23 mouse cellular contexts compared by ENCODE assay signal in genomic region chr7:64053766-64054165, GRCm38 (mm10).
DNase-seq lines count a peak whose midpoint lies in the region; ATAC-seq and TF ChIP-seq lines count a peak whose summit lies in the region.
"Had no signal": no experiment of that assay in that cellular context is flagged by ENCODE, and none has a peak within 500 bp of the region (broad histone marks: within the 10 kb centered on the region; RNA-seq: fewer than 3 reads in every experiment).

No protein-coding gene starts in this region.

- intact Hi-C loops in gastrocnemius, adult 2 months (cut with DNase I), result no loop called here

- H3K4me1 ChIP-seq in kidney, postnatal 0 days (replicated peaks; ENCODE audit: insufficient read depth, low read length), result no peaks in the 10 kb centered on the region
- peaks cover 18% of the 10 kb centered on the region for H3K4me1 ChIP-seq in testis, adult 2 months (ENCODE audit: control insufficient read depth, insufficient read depth, low read length)

- H3K4me3 ChIP-seq in kidney, postnatal 0 days (replicated peaks; ENCODE audit: low read depth, low read length), result no peak overlapping the region
- peak overlapping the region; percentile 84 for H3K4me3 ChIP-seq in testis, adult 2 months (ENCODE audit: control insufficient read depth, low read depth, low read length)
- no peak overlapping the region for H3K4me3 ChIP-seq in gastrocnemius, adult 2 months
- H3K4me3 ChIP-seq: embryonic facial prominence, embryonic 13.5 days; forebrain, embryonic 15.5 days; hindbrain, embryonic 12.5 days; layer of hippocampus, adult 2 months; limb, embryonic 15.5 days; myocyte; stomach, embryonic 15.5 days had no signal

- no peaks in the 10 kb centered on the region for H3K36me3 ChIP-seq in kidney, postnatal 0 days (ENCODE audit: insufficient read depth, low read length)
- H3K36me3 ChIP-seq in testis, adult 2 months (ENCODE audit: control insufficient read depth, insufficient read depth, low read length), result no peaks in the 10 kb centered on the region
- H3K36me3 ChIP-seq: embryonic facial prominence, embryonic 13.5 days; forebrain, embryonic 15.5 days; hindbrain, embryonic 12.5 days; limb, embryonic 15.5 days; stomach, embryonic 15.5 days had no signal

- peak; percentile 55; the same call in 1 of the 2 replicates for ATAC-seq in kidney, postnatal 0 days (replicated peaks; ENCODE audit: low FRiP score, low read depth)
- ATAC-seq: forebrain, embryonic 15.5 days had no signal

- no peak overlapping the region for H3K27ac ChIP-seq in kidney, postnatal 0 days
- peak overlapping the region; percentile 9; the same call in 1 of the 2 replicates for H3K27ac ChIP-seq in testis, adult 2 months (ENCODE audit: control insufficient read depth, insufficient read depth, low read depth, low read length)
- H3K27ac ChIP-seq in gastrocnemius, adult 2 months, result no peak overlapping the region
- H3K27ac ChIP-seq: embryonic facial prominence, embryonic 13.5 days; forebrain, embryonic 15.5 days; hindbrain, embryonic 12.5 days; layer of hippocampus, adult 2 months; limb, embryonic 15.5 days; stomach, embryonic 15.5 days had no signal

- H3K27me3 ChIP-seq in kidney, postnatal 0 days (ENCODE audit: insufficient read depth, low read length), result no peaks in the 10 kb centered on the region
- no peaks in the 10 kb centered on the region for H3K27me3 ChIP-seq in testis, adult 2 months (ENCODE audit: control insufficient read depth, insufficient read depth, low read length)
- H3K27me3 ChIP-seq: embryonic facial prominence, embryonic 13.5 days; forebrain, embryonic 15.5 days; hindbrain, embryonic 12.5 days; limb, embryonic 15.5 days; stomach, embryonic 15.5 days had no signal

- DNase-seq in kidney, postnatal 0 days (ENCODE audit: low spot score), result no peak
- DNase-seq in kidney, adult 9 months, result no peak
- no peak for DNase-seq in testis, postnatal 10 days (ENCODE audit: low spot score)
- peak; percentile 58 to 67 for DNase-seq in cerebellum, postnatal 10 days
- no peak for DNase-seq in gastrocnemius, adult 2 months
- no peak for DNase-seq in frontal cortex, postnatal 10 days (ENCODE audit: low spot score in 2 of 2)
- DNase-seq: adrenal gland, postnatal 25 days; heart, postnatal 10 days; kidney, adult 8-10 months; layer of hippocampus, postnatal 36 days; lung, adult 18-20 months; lung, postnatal 14 days; midbrain, embryonic 14.5 days; right cerebral cortex, postnatal 25 days had no signal

- no peaks in the 10 kb centered on the region for H3K9me3 ChIP-seq in kidney, postnatal 0 days (replicated peaks; ENCODE audit: low read length)
- H3K9me3 ChIP-seq: embryonic facial prominence, embryonic 13.5 days; forebrain, embryonic 15.5 days; hindbrain, embryonic 12.5 days; limb, embryonic 15.5 days; stomach, embryonic 15.5 days had no signal

- H3K9ac ChIP-seq in kidney, postnatal 0 days (ENCODE audit: low read depth, low read length), result no peak overlapping the region
- H3K9ac ChIP-seq: embryonic facial prominence, embryonic 13.5 days; forebrain, embryonic 15.5 days; hindbrain, embryonic 12.5 days; limb, embryonic 15.5 days; stomach, embryonic 15.5 days had no signal

- no peak for TF ChIP-seq CTCF in kidney, postnatal 0 days (IDR thresholded peaks at IDR 0.05; ENCODE audit: low read depth)
- TF ChIP-seq CTCF in testis, adult 2 months (IDR thresholded peaks at IDR 0.05; ENCODE audit: control insufficient read depth, insufficient read depth, insufficient replicate concordance, low read depth, low read length), result no peak
- TF ChIP-seq CTCF in gastrocnemius, adult 2 months (IDR thresholded peaks at IDR 0.05), result no peak

- WGBS in kidney, postnatal 0 days, result 63% methylated on average over 12 of the region's 12 CpGs

- TF ChIP-seq POLR2A in testis, adult 2 months (IDR thresholded peaks at IDR 0.05; ENCODE audit: control insufficient read depth, low read depth, low read length), result no peak

- no peak overlapping the region for H3K4me2 ChIP-seq in kidney, postnatal 0 days (ENCODE audit: low read length)
- H3K4me2 ChIP-seq: embryonic facial prominence, embryonic 13.5 days; forebrain, embryonic 15.5 days; heart, embryonic 11.5 days; hindbrain, embryonic 12.5 days; limb, embryonic 15.5 days; stomach, embryonic 15.5 days had no signal

Comparison
In these comparisons a context has a peak if more than half of its experiments do, and no peak if none do; other contexts are left out.
1. DNase-seq: peak in cerebellum, postnatal 10 days (2 of 2); none in kidney, postnatal 0 days (single experiment), kidney, adult 9 months (single experiment), testis, postnatal 10 days (single experiment), gastrocnemius, adult 2 months (single experiment) and frontal cortex, postnatal 10 days (0 of 2).